Mouse (Mus musculus) left cerebral cortex, adult 8-10 months (tissue): Measurements from ENCODE around the gene Npas3. TPM values are rescaled to one million over a fixed set of nuclear protein-coding genes. Genes with fewer than 3 reads are reported as not detected.

Experiments
- DNase-seq, 2 experiments: peaks; one replicate each; pipeline ENCODE4 v3.0.0; 2022; ENCODE audit warnings: low spot score in 2 of 2
- total RNA-seq, 4 experiments: library from RNA; stranded (reverse); gene quantifications; 2 replicates each; pipeline ENCODE4 v1.2.4; 2022

Gene Npas3
- total RNA-seq, 4 experiments from 2014 or later: 18.8 to 28.2 (median 23.8) TPM

DNA sequence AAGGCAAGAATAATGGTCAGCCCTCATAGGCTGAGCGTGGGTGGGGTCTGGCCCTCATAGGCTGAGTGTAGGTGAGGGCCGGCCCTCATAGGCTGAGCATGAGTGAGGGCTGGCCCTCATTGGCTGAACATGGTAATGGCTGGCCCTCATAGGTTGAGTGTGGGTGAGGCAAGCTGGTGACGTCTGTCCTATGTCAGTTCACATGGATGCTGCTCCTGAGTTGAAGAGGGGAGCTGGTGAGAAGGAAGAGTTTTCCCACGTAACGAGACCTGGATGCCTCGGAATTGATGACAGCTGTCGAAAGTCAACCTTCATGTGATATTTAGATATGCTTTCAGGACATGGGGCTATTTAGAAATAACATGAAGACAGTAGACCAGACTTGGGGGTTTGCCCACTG, 45.5 kb downstream of the Npas3 start:
- DNase-seq: no peak

DNA sequence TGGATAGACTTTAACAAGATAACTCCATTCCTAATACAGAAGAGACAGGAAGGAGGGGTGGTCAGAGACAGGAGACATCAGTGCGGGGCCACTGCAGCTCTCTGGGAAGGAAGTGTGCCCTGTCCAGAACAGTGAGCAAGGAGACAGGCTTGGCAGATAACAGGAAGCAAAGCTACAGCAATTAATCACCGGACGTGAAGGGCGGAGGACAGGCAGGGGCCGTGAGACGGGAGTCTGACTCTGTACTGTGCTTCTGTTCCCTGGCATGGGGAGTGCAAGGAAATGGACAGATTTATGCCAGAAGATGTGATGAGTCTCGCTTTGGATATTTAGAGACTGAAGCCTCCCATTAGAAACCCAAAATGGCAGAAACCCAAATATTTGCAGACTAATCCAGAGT, 47.3 kb downstream of the Npas3 start:
- no peak for DNase-seq

DNA sequence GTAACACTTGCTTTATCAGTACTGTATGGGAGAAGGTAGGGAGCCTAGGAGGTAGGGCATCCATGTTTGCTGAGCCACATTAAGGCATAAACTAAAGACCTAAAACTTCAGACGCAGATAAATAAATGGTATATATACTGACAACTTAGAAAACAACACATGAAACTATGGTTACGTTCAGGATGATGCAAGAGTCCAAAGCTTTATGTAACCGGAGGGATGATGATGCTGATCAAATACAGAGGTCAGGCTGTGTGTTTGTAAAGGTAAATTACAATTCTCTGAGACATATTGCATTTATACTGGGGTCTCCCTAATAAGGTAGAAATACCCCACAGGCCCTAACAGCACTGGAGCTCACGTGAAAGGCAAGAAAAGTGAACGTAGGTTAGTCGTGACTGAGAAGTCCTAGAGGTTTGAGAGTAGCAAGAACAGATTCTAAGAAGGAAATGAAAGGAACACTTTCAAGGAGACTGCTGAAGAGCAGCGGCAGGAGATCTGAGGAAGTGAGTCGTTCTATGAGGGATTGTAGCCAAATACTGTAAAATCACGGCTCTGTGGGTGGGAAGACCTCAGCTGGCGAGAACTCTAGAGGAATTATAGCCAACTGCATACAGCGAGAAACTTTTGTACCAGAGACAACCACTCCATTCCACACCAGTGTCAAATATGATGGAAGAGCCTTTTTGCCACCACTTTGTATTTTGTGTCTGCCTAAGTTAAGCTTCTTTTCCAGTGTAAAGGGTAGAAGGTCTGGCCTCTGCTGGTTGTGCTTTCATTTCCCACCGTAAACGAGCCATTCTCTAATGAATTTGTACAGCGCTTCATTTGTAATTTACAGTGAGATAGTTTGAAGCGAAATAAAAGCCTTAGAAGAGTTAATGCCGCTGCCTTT, 49.7 kb downstream of the Npas3 start:
- DNase-seq: peak in 1 of 2 experiments; percentile 18

DNA sequence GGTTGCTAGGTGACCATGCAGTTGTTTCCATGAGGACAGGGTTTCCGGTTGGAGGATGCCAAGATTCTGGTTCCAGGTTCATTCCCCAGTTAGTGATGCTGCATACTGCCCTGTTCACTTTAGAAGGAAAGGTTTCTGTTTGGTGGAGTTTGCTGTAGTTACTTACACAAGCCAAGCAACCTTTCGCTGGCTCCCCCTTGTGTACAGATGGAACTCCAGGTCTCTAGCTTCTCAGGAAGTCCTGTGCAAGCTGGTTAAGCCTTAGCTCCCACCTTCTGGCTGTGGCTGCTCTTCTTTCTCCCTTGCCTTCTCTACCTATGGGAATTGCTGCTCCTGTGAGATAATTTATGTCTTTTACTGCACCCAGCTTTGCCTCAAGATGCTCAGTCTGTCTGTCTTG, 52.5 kb downstream of the Npas3 start:
- no peak for DNase-seq

DNA sequence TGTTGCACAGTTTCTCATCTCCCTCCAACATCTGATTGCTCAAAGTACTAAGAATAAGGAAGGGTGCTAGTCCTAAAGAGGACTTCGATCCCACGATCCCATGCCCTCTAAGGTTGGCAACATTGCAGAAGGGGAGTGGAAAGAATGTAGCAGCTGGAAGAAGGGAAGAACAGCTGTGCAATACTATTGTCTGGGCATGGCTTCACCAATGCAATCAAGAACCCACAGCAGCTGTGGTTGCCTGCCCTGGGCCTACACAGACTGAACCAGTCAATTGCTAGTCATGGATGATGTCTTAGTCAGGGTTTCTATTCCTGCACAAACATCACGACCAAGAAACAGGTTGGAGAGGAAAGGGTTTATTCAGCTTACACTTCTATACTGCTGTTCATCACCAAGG, 53.7 kb downstream of the Npas3 start:
- DNase-seq: no peak

DNA sequence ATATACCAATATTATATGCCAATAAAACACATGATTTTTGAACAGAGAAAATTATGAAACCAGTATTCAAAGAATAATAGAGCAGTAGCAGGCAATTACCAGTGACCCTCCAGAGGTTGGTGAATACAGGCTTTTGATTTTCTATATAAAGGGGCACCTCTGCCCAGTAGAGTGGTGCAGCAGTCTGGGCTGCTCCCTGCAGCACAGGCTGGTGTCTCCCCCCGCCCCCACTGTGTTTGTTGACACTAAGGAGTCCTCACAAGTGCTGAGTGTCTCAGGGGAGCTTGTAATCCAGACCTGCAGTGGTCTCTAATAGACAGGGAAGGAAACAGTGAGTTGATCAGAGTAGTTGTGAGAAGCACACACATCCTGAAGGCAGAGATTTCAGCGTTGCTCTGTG, 68.2 kb downstream of the Npas3 start:
- DNase-seq: no peak

DNA sequence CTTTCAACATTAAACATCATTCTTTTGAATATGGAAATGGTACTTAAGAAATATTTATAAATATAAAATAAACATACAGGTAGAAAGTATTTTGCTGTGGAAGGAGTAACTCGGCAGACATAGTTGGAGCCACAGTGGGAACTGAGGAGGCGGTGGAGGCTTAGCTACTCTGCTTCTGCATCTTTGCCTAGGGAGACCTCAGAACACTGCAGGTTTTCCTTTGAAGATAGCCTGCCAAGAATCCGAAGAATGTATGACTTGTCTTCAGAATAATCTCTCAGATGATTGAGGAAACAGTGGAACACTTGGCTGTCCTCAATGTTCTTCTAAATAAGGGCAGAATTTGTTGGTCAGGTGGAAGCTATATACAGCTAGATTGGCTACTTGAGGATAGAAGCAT, 69.3 kb downstream of the Npas3 start:
- DNase-seq: no peak

DNA sequence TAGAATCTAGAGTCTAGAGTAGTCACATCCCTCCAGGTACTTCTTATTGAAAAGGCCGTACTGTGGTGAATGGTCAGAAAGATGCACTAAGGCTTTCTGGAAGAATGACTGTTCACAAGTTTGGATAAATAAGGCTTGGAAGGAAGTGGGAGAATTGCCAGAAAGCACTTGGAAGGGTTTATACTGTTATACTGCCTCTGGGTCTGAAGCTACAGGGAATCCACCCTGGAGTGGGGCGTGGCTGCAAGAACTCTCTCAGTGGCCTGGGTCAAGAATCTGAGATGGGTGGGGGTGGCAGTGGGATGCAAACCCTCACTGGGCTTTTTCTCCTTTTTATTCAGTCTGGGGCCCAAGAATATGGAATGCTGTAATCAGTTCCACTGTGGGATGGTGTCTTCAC, 72.0 kb downstream of the Npas3 start:
- no peak for DNase-seq

DNA sequence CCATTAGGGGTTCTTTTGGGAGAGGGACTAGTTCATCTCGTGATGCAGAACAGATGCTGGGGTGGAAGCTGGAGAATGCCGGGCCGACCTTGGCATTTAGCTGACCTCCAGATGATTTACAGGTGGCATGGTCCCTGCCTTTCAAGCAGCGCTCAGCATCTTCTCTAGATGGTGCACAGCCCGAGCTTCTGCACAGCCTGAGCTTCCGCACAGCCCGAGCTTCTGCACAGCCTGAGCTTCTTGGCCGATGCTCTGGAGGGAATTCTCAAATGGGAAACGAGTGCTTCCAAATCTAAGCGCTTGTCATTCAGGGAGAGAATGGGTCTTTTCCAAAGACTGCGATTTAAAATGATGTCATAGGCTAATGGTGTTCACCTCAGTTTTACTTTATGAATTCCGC, 72.5 kb downstream of the Npas3 start:
- DNase-seq: no peak

DNA sequence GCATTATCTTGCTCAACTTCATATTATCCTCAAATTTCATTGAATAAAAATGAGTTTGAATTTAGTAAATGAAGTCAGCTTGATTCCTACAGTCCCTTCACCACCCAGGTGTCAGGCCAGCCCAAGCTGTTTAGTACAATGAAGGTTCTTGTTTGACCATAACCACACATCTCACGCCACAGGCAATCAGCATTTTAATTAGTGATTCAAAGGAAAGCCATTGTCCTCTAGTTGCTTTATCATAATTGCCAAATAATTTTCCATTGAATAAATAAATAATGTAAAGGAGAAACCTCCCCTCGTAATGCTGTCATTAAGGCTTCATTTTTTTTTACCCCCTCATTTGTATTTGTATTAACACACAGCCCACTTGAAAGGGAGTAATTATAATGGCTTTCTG, 73.5 kb downstream of the Npas3 start:
- no peak for DNase-seq

DNA sequence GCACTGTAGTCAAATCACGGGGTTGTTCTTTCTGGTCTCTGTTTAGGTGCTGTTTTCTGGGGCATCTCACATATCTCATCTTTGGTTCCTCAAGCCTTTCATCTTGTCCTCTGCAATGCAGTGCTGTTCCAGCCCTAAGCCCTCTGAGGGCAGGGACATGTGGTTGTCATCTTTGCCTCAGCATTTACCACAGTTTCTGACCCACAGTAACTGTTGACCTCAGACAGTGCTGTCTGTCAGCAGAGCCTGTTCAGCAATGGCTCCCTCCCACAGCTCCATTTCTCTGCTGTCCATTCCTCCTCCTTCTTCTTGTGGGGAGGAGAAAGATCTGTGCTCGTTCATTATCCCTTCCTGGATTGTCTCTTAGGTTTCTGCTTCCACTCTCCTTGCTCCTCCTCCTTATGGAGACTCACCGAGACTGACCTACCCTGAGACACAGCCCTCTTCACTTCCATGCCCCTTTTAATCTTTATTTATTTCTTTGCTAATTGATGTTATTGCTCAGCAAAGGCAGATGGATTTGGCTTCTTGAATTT, 79.2 kb downstream of the Npas3 start:
- DNase-seq: no peak

DNA sequence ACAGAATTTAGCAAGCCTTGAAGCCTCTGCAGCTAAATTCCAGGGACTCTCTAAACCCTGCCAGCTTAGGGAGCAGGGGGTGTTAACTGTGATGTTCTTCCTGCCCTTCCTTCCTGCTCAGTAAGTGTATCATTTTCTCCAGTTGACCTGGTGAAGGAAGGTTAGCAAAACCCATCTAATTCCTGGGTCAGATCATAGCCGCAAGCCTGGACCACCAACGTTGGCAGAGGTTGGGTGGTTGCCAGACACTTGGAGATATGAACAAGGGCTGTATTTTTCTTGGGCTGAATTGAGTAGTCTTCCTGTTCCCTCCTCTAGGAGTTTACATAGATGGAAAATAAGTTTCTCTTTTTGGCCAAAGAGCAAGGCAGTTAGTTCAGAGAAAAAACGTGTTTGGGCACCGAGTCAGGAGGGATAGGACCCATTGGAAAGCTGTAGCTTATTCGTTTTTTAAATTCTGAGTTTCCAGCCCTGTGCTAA, 79.8 kb downstream of the Npas3 start:
- no peak for DNase-seq

DNA sequence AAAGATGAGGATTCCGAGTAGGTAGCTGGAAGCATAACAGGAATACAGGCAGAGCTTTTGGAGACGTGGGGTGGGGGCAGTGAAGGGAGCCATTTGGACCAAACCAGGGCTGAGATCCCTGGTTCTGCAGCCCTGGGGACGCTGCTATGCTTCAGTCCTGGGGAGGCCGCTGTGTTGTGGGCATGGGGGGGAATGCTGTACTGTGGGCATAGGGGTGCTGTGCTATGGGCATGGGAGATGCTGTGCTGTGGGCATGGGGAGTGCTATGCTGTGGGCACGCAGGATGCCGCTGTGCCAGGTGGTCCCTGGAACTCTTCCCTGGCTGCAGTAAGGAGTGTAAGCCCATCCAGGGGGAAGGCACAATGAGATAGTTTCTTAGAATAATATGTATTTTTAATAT, 81.7 kb downstream of the Npas3 start:
- no peak for DNase-seq

DNA sequence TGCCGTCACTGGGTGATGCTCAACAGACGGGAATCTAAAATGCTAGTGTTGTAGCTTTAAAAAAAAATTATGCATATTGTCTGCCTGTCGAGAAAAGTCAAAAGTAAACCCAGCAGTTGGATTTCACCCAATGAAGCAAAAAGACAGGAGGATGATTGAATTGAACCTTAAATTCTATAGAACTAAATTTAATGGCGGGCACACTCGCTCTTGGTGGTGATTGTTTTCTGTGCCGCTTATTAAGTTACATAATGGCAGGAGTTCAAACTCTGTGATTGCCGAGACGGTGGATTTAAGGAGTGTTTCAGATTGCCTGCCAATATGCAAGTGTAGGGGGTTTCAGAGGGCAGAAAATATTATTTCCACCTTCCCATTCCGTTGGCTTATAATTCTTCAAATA, 82.9 kb downstream of the Npas3 start:
- no peak for DNase-seq

DNA sequence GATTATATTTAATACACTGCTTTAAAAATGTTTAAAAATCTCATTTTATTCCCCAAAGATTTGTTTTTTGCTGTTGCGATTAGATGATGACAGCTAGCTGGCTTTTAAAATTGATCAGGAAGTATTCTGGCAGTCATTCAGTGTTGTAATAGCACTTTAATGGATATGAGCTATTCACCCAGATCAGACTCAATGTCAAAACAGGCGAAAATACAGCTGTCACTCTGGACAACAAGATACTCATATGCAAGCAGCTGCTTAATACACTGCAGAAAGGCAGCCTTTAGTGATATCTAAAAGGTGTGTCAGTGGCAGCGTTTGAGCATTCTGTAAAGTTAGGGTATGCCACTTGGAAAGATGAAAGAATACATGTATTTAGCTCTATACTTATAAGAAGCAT, 83.3 kb downstream of the Npas3 start:
- DNase-seq: no peak

DNA sequence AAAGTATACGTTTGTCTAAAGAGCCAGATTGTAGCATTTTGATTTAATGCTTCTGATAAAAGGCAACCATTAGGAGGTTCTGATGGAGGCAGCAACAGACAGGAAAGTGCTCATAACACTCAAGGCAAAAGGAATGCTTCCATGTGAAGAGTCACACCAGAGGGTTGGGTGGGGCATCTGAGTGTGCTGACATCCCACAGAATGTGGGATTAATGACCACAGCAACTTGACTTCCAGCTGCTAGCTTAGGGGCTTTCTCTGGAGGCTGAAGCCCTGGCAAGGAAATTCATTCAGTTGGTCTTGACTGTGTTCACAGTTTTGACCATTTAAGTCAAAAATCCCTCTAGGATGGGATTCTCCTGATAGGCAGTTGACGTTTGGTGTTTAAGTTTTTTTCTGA, 84.8 kb downstream of the Npas3 start:
- DNase-seq: no peak

DNA sequence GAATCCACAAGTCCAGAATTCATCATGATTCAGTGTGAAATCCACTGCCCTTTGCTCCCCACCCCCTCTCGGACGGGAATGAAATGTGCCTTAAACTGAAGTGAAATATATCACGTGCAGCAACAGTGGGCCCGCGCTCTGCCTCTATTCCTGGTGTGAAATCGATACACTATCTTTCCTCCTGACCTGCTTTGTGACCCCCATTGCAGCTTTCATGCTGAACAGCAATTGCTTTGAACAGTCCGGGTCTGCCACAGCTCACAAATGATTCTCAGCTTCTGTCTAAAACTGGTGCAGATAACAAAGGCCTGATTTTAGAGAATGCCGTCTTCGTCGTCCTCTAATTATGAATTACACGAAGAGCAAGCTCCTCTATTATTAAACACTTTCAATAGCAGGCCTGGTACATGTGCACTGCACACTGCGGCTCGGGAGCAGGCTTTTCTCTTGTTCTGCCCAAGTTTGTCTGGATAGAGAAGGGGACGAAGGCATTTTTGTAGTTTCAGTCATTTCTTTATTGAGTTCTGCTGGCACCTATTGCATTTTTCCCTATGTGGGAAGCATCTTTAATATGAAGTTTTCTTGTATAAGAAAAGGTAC, 90.0 kb downstream of the Npas3 start:
- DNase-seq: no peak

DNA sequence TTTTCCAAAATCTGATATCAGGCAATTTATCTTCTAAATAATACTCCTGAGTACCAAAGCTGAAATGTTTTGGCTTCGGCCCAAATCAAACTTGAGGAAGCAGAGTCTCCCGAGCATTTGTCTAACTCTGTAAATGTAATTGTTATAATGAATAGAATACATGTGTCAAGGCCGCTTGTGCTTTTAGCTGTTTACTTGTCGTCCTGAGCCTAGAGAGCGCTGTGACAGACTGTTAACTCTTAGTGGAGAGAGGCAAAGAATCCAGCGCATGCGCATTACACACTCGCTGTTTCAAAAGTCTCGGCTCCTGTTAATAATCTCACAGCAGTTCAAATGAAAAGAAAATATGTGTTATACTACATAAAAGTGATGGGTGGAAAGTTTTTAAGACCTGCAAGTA, 94.3 kb downstream of the Npas3 start:
- DNase-seq: no peak

DNA sequence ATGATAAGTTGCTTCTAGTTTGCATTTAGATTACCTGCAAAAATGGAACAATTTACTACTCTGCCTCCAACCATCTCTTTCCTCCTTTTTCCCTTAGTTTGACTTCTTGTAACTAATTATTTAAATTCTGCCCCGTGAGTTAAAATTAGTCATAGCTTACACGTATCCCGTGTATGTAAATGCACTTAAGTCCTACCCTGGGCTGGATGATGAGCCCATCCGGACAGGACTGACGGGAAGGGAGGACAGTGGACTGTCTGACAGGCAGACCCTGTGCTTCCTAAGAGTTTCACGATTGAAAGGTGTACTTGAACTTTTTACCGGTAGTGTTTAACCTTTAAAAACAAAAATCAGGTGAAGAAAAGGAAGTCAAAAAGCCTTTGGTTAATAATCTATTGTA, 103.4 kb downstream of the Npas3 start:
- no peak for DNase-seq

DNA sequence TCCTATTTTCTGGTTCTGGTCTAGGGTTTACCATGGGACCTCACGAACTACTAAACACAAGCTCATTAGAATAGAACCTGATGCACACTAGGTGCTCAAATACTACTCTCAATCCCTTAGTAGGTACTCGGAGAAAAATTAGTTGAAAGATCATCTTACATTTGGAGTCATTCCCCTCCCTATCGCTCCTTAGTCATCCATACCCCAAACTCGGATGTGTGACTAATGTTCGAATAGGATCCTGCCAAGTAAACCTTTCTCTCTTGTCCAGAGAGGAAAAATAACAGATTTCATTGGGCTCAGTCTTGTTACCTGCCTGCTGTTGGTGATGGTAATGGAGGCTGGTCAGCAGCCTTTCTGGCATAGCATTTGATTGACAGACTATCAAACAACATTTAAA, 117.3 kb downstream of the Npas3 start:
- DNase-seq: no peak

DNA sequence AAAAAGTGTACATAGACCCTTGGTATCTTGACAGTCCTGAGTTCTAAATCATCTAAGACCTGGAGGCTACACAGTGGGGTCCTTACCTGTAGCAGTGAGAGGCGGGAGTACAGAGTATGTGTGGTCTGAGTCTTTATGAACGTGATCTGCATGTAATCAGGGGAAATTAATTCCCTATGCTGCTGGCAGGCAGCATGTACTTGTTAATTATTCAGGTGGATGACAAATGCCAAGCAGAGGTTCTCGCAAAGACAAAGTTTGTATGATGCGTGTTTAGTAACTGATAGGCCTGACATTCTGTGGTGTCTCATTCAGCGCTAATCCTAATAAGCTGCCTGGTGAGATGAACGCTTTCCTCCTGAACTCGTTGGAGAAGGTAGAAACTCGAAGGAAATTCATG, 136.4 kb downstream of the Npas3 start:
- no peak for DNase-seq

DNA sequence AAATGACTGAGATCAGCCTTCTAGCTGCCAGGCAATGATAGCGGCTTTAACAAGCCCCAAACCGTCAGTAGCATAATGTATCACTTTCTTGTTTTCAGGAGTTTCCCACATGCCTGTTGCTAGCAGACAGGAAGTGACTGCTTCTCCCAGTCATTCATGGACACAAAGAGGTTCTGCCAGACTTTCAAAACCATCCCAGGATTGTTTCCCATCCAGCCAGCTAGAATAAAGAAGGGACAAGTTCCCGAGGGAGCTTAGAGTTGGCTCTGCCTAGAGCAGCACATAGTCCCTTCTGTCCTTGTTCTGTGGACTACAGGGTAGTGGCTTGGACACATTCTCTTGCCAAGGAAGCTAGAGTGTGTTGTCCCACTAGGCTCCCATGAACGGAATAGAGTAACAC, 157.4 kb downstream of the Npas3 start:
- DNase-seq: no peak

DNA sequence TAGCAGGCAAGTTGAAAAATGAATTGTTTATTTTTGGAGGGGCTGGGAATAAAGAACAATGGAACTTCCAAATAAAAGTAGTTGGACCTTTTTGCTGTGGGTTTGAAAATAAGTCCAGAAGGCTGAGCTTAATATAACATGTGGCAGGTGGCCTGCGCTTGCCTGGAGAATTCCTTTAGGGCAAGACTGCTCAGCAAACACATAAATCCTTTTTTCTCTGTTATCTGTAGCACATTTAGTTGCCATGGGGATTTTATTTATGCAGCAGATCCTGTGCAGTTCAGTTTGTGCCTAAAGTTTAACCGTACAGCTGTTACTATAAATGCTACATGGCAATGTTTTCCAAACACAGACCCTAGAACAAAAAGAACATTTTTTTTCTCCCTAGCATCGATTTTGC, 159.3 kb downstream of the Npas3 start:
- peak in 1 of 2 experiments; percentile 55 for DNase-seq
